Mouse (Mus musculus): ENCODE results near the gene Edc4.
"Not testable (repeated sequence)": the region's sequence is repeated elsewhere in the genome, so short reads cannot be mapped to it uniquely, and the experiment has no call there.

Edc4 gene

GRCm38 (mm10) chr8:105880754-105881520, at the start of gene Edc4:
Gene Edc4 (plus strand): TSS chr8:105880881.
- peak; percentile 75 for DNase-seq (ENCODE audit: low read depth, low spot score)

DNA sequence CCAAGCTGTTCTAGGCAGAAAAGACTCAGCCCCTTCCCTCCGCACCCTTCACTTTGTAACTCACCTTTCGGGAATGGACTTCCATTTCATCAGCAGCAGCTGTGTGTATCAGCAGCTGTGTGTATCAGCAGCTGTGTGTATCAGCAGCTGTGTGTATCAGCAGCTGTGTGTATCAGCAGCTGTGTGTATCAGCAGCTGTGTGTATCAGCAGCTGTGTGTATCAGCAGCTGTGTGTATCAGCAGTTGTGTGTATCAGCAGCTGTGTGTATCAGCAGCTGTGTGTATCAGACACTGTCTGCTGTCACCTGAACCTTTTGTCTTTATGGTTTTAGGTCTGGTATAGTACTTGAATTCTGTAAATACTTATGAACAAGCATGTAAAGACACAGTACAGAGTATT, 46.9 kb upstream of the Edc4 start:
- DNase-seq (ENCODE audit: low read depth, low spot score) = not testable (repeated sequence)

DNA sequence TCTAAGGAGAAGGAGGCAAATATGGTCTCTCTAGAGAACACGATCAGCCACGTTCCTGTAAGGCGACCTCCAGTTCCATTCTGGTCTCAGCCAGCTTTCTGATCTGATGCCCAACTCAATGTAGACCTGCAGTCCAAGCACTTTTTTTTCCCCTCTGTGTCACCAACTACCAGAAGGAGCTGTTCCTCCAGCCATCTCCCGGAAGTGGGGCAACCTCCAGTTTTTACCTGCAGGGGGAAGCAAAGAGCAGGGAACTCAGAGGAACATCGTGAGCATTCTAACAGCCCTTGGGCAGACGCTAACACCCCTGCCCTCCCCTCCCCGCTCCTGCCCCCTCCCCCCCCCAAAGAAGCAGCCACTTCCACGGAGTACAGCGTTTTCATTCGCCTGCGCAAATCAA, 45.4 kb upstream of the Edc4 start:
- no peak for DNase-seq (ENCODE audit: low read depth, low spot score)

- no peak for DNase-seq (ENCODE audit: low read depth, low spot score)
Measured at GRCm38 (mm10) chr8:105836991-105837390, 43.7 kb upstream of the Edc4 start.

GRCm38 (mm10) chr8:105839209-105839608, 41.5 kb upstream of the Edc4 start:
- no peak for DNase-seq (ENCODE audit: low read depth, low spot score)

- no peak for DNase-seq (ENCODE audit: low read depth, low spot score)
Measured at GRCm38 (mm10) chr8:105846678-105847077, 34.0 kb upstream of the Edc4 start.

DNA sequence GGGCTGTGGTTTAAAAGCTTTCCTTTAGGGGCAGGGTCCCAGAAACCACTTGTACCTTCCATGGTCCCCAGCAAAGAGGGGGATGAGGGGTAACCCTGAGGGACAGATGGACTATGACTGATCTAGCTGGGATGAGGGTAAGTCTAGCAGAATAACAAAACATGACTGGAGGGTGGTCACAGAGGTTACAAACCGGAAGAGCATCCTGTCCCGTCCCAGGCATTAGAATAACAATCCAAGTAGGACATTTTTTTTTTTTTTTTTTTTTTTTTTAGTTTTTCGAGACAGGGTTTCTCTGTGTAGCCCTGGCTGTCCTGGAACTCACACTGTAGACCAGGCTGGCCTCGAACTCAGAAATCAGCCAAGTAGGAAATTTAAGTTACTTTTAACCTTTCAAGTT, 30.7 kb upstream of the Edc4 start:
- no peak for DNase-seq (ENCODE audit: low read depth, low spot score)

DNA sequence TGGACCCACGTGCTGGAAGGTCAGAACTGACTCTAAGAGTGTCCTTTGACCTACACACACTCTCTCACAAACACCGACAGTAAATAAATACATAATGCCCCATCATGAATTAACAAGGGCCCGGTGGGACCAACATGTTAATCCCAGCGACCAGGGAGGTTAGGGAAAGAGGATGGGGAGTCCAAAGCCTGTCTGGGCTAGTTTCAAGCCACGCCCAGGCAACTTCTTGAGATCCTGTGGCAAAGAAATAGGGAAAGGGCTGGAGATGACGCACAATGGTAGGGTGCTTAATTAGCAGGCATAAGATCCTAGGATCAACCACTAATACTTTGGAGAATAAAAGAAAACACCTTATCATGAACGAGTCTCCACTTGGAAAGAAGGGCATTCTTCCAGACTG, 30.1 kb upstream of the Edc4 start:
- DNase-seq (ENCODE audit: low read depth, low spot score) = no peak

DNA sequence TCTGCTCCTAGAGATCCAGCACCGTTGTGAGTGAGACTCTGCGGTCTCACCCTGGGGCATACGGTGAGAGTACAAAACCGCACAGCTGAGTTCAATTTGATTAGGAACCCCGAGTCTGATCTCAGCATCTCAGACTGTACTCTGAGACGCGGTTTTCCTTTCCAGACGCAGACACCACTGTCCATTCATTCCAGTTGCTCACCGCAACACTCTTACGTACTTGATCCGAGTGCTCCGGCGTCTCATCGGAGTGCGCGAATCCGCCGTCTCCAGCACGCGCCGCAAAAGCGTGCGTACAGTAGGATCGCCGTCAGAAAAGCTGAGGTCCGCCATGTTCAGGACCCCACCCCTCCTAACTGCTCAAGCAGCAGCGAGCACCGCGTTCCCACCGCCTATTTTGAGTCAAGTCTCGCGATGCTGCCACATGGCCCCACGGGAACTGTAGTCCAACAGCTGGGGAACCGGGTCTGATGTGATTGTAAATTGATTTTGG, 29.0 kb upstream of the Edc4 start:
- no peak for DNase-seq (ENCODE audit: low read depth, low spot score)

- DNase-seq (ENCODE audit: low read depth, low spot score) = no peak
Measured at GRCm38 (mm10) chr8:105852146-105852729, 28.4 kb upstream of the Edc4 start.

- DNase-seq (ENCODE audit: low read depth, low spot score) = no peak
Measured at GRCm38 (mm10) chr8:105853178-105853577, 27.5 kb upstream of the Edc4 start, which contains the start of gene Cenpt. Gene Cenpt (minus strand): TSS chr8:105853278.

DNA sequence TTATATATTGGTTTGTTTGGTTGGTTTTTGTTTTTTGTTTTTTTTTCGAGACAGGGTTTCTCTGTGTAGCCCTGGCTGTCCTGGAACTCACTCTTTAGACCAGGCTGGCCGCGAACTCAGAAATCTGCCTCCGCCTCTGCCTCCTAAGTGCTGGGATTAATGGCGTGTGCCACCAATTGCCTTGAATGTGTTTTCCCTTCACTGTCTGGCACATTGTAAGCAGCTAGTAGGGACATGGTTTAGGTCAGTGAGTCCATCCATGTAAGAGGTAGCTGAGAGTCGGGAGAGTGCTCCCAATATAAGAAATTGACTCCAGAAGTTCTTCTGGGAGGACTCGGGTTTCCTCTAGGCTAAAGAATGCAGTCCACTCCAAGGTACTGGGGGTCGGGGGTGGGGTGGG, 26.4 kb upstream of the Edc4 start:
- DNase-seq (ENCODE audit: low read depth, low spot score) = no peak

GRCm38 (mm10) chr8:105854715-105855216, 25.9 kb upstream of the Edc4 start, which contains the start of gene Thap11:
Gene Thap11 (plus strand): TSS chr8:105855132.
- peak; percentile 84 for DNase-seq (ENCODE audit: low read depth, low spot score)

DNA sequence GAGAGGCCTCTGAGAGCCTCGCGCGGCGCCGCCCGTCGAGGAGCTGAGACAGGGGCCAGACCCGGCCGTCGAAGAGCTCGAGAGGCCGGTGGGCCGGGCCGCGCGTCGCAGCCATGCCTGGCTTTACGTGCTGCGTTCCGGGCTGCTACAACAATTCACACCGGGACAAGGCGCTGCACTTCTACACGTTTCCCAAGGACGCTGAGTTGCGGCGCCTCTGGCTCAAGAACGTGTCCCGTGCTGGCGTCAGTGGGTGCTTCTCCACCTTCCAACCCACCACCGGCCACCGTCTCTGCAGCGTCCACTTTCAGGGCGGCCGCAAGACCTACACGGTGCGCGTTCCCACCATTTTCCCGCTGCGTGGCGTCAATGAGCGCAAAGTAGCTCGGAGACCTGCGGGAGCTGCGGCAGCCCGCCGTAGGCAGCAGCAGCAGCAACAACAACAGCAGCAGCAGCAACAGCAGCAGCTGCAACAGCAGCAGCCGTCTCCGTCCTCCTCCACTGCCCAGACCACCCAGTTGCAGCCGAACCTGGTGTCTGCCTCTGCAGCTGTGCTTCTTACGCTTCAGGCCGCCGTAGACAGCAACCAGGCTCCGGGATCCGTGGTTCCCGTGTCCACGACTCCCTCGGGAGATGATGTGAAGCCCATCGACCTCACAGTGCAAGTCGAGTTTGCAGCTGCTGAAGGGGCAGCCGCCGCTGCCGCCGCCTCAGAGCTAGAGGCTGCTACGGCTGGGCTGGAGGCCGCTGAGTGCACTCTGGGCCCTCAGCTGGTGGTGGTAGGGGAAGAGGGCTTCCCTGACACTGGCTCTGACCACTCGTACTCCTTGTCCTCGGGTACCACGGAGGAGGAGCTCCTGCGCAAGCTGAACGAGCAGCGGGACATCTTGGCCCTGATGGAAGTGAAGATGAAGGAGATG, 25.2 kb upstream of the Edc4 start:
- no peak for DNase-seq (ENCODE audit: low read depth, low spot score)

DNA sequence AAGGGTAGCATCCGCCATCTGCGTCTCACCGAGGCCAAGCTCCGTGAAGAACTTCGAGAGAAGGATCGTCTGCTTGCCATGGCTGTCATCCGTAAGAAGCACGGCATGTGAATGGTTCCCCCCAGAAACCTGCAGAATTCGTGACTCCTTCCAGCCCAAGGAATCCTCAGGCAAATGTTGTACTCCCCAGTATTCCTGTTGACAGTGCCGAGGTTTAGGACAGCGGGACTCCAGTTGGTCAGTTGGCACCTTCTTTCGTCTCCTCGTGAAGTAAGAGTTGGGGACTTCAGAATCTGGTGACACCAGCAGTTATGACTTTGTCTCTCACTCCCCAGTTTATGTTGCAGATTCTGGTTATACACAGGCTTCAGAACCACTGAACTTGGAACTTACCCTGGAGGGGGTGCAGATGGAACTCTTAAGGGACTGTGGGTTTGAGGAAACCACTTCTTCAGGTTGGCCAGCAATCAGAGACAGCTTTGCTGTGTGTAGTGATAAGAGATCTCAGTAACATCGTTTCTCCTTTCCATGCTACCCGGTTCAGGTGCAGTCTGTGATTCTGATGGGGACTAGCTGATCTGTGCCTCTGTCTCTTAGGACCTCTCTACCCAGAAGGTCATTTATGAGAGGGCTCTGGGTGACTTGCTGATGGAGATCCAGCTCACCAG, 24.4 kb upstream of the Edc4 start:
- DNase-seq (ENCODE audit: low read depth, low spot score) = no peak

- no peak for DNase-seq (ENCODE audit: low read depth, low spot score)
Measured at GRCm38 (mm10) chr8:105858495-105858894, 22.2 kb upstream of the Edc4 start.

- no peak for DNase-seq (ENCODE audit: low read depth, low spot score)
Measured at GRCm38 (mm10) chr8:105859314-105859713, 21.4 kb upstream of the Edc4 start.

GRCm38 (mm10) chr8:105860143-105860981, 20.3 kb upstream of the Edc4 start, which contains the start of gene Nutf2:
Gene Nutf2 (plus strand): TSS chr8:105860580.
- DNase-seq (ENCODE audit: low read depth, low spot score) = peak; percentile 93

DNA sequence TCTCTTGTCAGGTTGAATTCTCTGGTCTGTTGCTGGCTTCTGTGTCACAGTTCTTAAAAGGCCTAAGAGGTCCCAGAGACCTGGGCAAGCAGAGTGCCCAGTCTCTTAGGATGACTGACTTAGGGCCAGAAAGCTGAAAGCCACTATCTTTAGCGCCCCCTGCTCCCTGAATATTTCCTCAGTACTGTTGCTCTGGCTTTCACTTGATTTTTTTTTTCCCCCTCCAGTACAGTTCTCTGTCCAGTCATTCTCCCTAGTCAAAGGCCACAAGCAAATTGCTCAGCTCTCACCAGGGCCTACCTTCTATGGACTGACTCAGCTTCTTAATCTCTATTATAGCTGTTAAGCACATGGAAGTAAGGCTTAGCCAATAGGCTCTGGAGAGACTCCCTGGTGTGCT, 18.7 kb upstream of the Edc4 start:
- DNase-seq (ENCODE audit: low read depth, low spot score) = no peak

- DNase-seq (ENCODE audit: low read depth, low spot score) = no peak
Measured at GRCm38 (mm10) chr8:105866364-105867029, 14.2 kb upstream of the Edc4 start.

Data from retina, adult 2 months (tissue).